Mouse (Mus musculus): Measurements from ENCODE around the gene Slc25a45. TPM values are rescaled to one million over a fixed set of nuclear protein-coding genes. Genes with fewer than 3 reads are reported as not detected.

The Slc25a45 gene
- polyA plus RNA-seq (2012; rRNA removed) = 16.3 and 25.9 TPM in 2 replicates

DNA sequence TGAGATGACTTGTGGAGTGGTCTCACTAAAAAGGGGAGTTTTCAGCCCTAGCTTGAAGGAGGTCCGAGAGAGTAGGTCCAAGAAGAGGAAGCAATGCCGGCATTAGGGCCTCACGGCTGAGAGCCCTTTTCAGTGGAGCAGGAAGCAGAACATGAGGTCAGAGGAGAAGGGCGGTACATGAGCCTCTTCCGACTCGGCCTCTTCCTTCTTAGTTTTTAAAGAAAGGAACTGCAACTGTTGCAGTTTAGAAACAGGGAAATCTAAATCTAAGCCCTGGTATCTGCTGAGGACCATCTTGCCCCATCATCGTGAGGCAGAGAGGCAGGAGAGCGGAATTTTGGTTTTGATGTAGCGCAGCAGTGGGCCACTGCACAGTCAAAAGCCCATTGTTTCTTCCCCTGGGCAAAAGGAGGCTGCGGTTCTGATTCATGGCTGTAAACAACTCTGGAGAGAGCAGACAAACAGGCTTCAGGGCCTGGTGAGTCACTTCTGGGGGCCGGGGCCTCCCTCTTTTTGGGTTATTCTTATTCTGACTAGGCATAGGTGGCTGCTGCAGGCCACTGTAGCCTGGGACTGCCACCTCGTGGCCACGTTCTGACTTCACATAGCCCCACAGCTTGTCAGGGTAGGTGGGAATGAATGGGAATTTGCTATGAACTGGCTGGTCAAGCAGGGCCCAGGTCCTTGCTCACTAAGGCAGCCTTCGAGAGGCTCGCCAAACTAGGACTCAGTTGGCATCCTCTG lies at the start of gene Slc25a45:
TSS of gene Slc25a45 (plus strand) at position 191 of the 744 bp plus-strand sequence.

DNA sequence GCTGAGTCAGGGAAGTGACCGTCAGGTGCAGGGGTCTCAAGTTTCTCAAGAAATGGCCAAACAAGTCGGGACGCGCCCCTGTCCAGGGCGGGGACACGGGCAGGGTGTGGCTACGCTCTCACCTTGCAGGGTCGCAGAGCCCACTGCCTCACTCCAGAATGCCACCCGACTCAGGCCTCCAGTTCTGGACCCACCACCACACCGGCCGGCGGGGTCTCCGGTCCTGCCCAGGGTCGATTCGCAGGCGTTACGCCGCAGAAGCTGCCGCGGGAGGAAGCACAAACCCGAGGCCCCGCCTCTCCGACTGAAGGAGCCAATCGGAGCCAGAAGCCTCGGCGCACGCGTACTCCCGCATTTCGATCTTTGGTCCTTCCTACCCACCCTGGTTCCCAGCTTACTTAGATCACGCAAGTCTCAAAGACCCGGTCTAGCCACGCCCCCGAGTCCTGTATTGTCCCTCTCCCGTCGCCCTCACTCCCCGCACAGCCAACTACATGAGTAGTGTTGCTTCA lies 2.6 kb upstream of the Slc25a45 start, which contains the start of gene Frmd8:
TSS of gene Frmd8 (minus strand) at position 306 of the 512 bp plus-strand sequence.

GRCm38 (mm10) chr19:5894002-5894678 lies 16.5 kb downstream of the Slc25a45 start, which contains the start of gene Tigd3:
TSS of gene Tigd3 (minus strand) at chr19:5894149.

GRCm38 (mm10) chr19:5913007-5913719 lies 35.6 kb downstream of the Slc25a45 start, which contains the start of gene Dpf2:
TSS of gene Dpf2 (minus strand) at chr19:5913010.

GRCm38 (mm10) chr19:5924713-5925093 lies 47.1 kb downstream of the Slc25a45 start, which contains the start of gene Cdc42ep2:
TSS of gene Cdc42ep2 (minus strand) at chr19:5924816.

Other genes with a start within 250 kb of the Slc25a45 start
- gene Rela, start 240.3 kb upstream of the Slc25a45 start, polyA plus RNA-seq (2012; rRNA removed) = 109 and 128 TPM in 2 replicates
- 110 and 149 TPM in 2 replicates for gene Sipa1, start 214.1 kb upstream of the Slc25a45 start, polyA plus RNA-seq (2012; rRNA removed)
- gene Map3k11, start 189.1 kb upstream of the Slc25a45 start, polyA plus RNA-seq (2012; rRNA removed) = 89.5 and 98.2 TPM in 2 replicates
- 260 and 276 TPM in 2 replicates for gene Pcnx3, start 188.9 kb upstream of the Slc25a45 start, polyA plus RNA-seq (2012; rRNA removed)
- 1.7 and 2.6 TPM in 2 replicates for gene Kcnk7, start 173.4 kb upstream of the Slc25a45 start, polyA plus RNA-seq (2012; rRNA removed)
- gene Ehbp1l1, start 151.5 kb upstream of the Slc25a45 start, polyA plus RNA-seq (2012; rRNA removed) = 69.0 and 78.6 TPM in 2 replicates
- gene Fam89b, start 148.2 kb upstream of the Slc25a45 start, polyA plus RNA-seq (2012; rRNA removed) = 391 and 451 TPM in 2 replicates
- gene Ltbp3, start 136.9 kb upstream of the Slc25a45 start, polyA plus RNA-seq (2012; rRNA removed) = 509 and 535 TPM in 2 replicates
- gene Scyl1, start 106.4 kb upstream of the Slc25a45 start, polyA plus RNA-seq (2012; rRNA removed) = 143 and 154 TPM in 2 replicates
- gene Frmd8, start 2.5 kb upstream of the Slc25a45 start, polyA plus RNA-seq (2012; rRNA removed) = 28.5 and 32.7 TPM in 2 replicates
- 0.72 and 0.84 TPM in 2 replicates for gene Tigd3, start 16.3 kb downstream of the Slc25a45 start, polyA plus RNA-seq (2012; rRNA removed)
- 104 and 124 TPM in 2 replicates for gene Dpf2, start 35.2 kb downstream of the Slc25a45 start, polyA plus RNA-seq (2012; rRNA removed)
- gene Cdc42ep2, start 47.0 kb downstream of the Slc25a45 start, polyA plus RNA-seq (2012; rRNA removed) = 8.6 and 9.2 TPM in 2 replicates
- gene Pola2, start 86.4 kb downstream of the Slc25a45 start, polyA plus RNA-seq (2012; rRNA removed) = 29.1 and 51.7 TPM in 2 replicates
- gene Slc22a20, start 108.3 kb downstream of the Slc25a45 start, polyA plus RNA-seq (2012; rRNA removed) = not detected in 2 replicates
- 43.3 and 43.5 TPM in 2 replicates for gene Capn1, start 138.1 kb downstream of the Slc25a45 start, polyA plus RNA-seq (2012; rRNA removed)
- gene Syvn1, start 168.8 kb downstream of the Slc25a45 start, polyA plus RNA-seq (2012; rRNA removed) = 67.4 and 71.4 TPM in 2 replicates
- gene Mrpl49, start 180.0 kb downstream of the Slc25a45 start, polyA plus RNA-seq (2012; rRNA removed) = 18.5 and 22.7 TPM in 2 replicates
- gene Fau, start 180.0 kb downstream of the Slc25a45 start, polyA plus RNA-seq (2012; rRNA removed) = 2,067 and 2,719 TPM in 2 replicates
- gene Znhit2, start 183.4 kb downstream of the Slc25a45 start, polyA plus RNA-seq (2012; rRNA removed) = 98.8 and 129 TPM in 2 replicates
- 64.3 and 73.1 TPM in 2 replicates for gene Tm7sf2, start 190.6 kb downstream of the Slc25a45 start, polyA plus RNA-seq (2012; rRNA removed)
- 102 and 114 TPM in 2 replicates for gene Vps51, start 199.4 kb downstream of the Slc25a45 start, polyA plus RNA-seq (2012; rRNA removed)
- not detected in 2 replicates for gene Tmem262, start 202.2 kb downstream of the Slc25a45 start, polyA plus RNA-seq (2012; rRNA removed)
- 0.52 and 0.77 TPM in 2 replicates for gene Gm28374, start 204.4 kb downstream of the Slc25a45 start, polyA plus RNA-seq (2012; rRNA removed)
- 107 and 147 TPM in 2 replicates for gene Zfpl1, start 207.1 kb downstream of the Slc25a45 start, polyA plus RNA-seq (2012; rRNA removed)
- 5.0 and 7.6 TPM in 2 replicates for gene Cdca5, start 207.2 kb downstream of the Slc25a45 start, polyA plus RNA-seq (2012; rRNA removed)
- not detected in 2 replicates for gene AC131692.1, start 216.6 kb downstream of the Slc25a45 start, polyA plus RNA-seq (2012; rRNA removed)
- 0.57 and 0.89 TPM in 2 replicates for gene Naaladl1, start 228.0 kb downstream of the Slc25a45 start, polyA plus RNA-seq (2012; rRNA removed)
- gene Sac3d1, start 240.8 kb downstream of the Slc25a45 start, polyA plus RNA-seq (2012; rRNA removed) = 95.3 and 147 TPM in 2 replicates